Mouse (Mus musculus): ENCODE results near the gene Eif2s1. TPM values are rescaled to one million over a fixed set of nuclear protein-coding genes. Genes with fewer than 3 reads are reported as not detected.

The Eif2s1 gene
- total and polyA plus RNA-seq, 3 experiments, result 124 to 351 (median 196) TPM

- no peak overlapping the region for H3K9ac ChIP-seq (ENCODE audit: insufficient read depth, low read depth)
- no peak for DNase-seq (ENCODE audit: extremely low read depth)
- H3K27me3 ChIP-seq (replicated peaks), result no peaks in the 10 kb centered on the region
- no peak overlapping the region for H3K4me2 ChIP-seq (ENCODE audit: insufficient read depth, low read depth, poor library complexity, severe bottlenecking)
- dilution Hi-C loops (cut with MboI; ENCODE audit: extremely low pct_ligation_motif_present, extremely low pct_unique_long_range_greater_than_20kb, low sequenced_read_pairs), result no loop called here
- H3K36me3 ChIP-seq (replicated peaks in 1 of 2; ENCODE audit: control insufficient read depth in 1 of 2, insufficient read depth in 1 of 2, low read length in 1 of 2), result no peaks in the 10 kb centered on the region
- in situ Hi-C loops (cut with MboI; ENCODE audit: low pct_ligation_motif_present, low pct_unique_long_range_greater_than_20kb, low sequenced_read_pairs), result no loop called here
- no peak overlapping the region for H3K4me3 ChIP-seq (replicated peaks in 1 of 3; ENCODE audit: low read depth in 2 of 3, low read length in 2 of 3, poor library complexity in 1 of 3)
- no peak overlapping the region for H3K27ac ChIP-seq (ENCODE audit: insufficient read depth, low read depth)
- TF ChIP-seq KAT2A (IDR thresholded peaks at IDR 0.05; ENCODE audit: insufficient replicate concordance, low read length) (no peak), ELF1 (IDR thresholded peaks at IDR 0.05; ENCODE audit: low read depth, low read length) (no peak), MAFK (IDR thresholded peaks at IDR 0.05; ENCODE audit: insufficient replicate concordance, low read length) (no peak), JUN (IDR thresholded peaks at IDR 0.05; ENCODE audit: insufficient read depth, low read depth, low read length) (no peak)
- H3K79me2 ChIP-seq (replicated peaks; ENCODE audit: control insufficient read depth, extremely low read depth, insufficient read depth, poor library complexity, severe bottlenecking), result no peaks in the 10 kb centered on the region
- peaks cover 8 to 12% of the 10 kb centered on the region in 2 experiments for H3K4me1 ChIP-seq (ENCODE audit: control insufficient read depth in 1 of 2, insufficient read depth in 2 of 2)
- H3K9me3 ChIP-seq (replicated peaks; ENCODE audit: low read length), result no peaks in the 10 kb centered on the region
Measured at GRCm38 (mm10) chr12:78936494-78936893, 74.9 kb downstream of the Eif2s1 start.

Other genes with a start within 250 kb of the Eif2s1 start
- not detected in 2 replicates for gene Fam71d, start 170.3 kb upstream of the Eif2s1 start, total RNA-seq (2012; rRNA removed)
- not detected in 2 replicates for gene Fam71d, start 170.3 kb upstream of the Eif2s1 start, total RNA-seq (2014; rRNA removed)
- not detected in 2 replicates for gene Fam71d, start 170.3 kb upstream of the Eif2s1 start, polyA plus RNA-seq (2012; ENCODE audit: insufficient read length, low read depth)
- 9.9 and 10.3 TPM in 2 replicates for gene Mpp5, start 112.9 kb upstream of the Eif2s1 start, total RNA-seq (2012; rRNA removed)
- 14.2 and 17.1 TPM in 2 replicates for gene Mpp5, start 112.9 kb upstream of the Eif2s1 start, total RNA-seq (2014; rRNA removed)
- gene Mpp5, start 112.9 kb upstream of the Eif2s1 start, polyA plus RNA-seq (2012; ENCODE audit: insufficient read length, low read depth), result 11.0 and 13.6 TPM in 2 replicates
- gene Atp6v1d, start 181 bp upstream of the Eif2s1 start, total RNA-seq (2012; rRNA removed), result 28.4 and 30.0 TPM in 2 replicates
- 65.6 and 70.5 TPM in 2 replicates for gene Atp6v1d, start 181 bp upstream of the Eif2s1 start, total RNA-seq (2014; rRNA removed)
- 39.2 and 74.0 TPM in 2 replicates for gene Atp6v1d, start 181 bp upstream of the Eif2s1 start, polyA plus RNA-seq (2012; ENCODE audit: insufficient read length, low read depth)
- gene Plek2, start 45.1 kb downstream of the Eif2s1 start, total RNA-seq (2012; rRNA removed), result 0.85 and 1.1 TPM in 2 replicates
- gene Plek2, start 45.1 kb downstream of the Eif2s1 start, total RNA-seq (2014; rRNA removed), result not detected in 2 replicates
- gene Plek2, start 45.1 kb downstream of the Eif2s1 start, polyA plus RNA-seq (2012; ENCODE audit: insufficient read length, low read depth), result 0.30 TPM in 1 of 2 replicates, not detected in the other
- gene Tmem229b, start 145.8 kb downstream of the Eif2s1 start, total RNA-seq (2012; rRNA removed), result 41.7 and 45.0 TPM in 2 replicates
- gene Tmem229b, start 145.8 kb downstream of the Eif2s1 start, total RNA-seq (2014; rRNA removed), result 64.4 and 66.5 TPM in 2 replicates
- 125 and 129 TPM in 2 replicates for gene Tmem229b, start 145.8 kb downstream of the Eif2s1 start, polyA plus RNA-seq (2012; ENCODE audit: insufficient read length, low read depth)
- gene Plekhh1, start 167.3 kb downstream of the Eif2s1 start, total RNA-seq (2012; rRNA removed), result 0.92 and 1.9 TPM in 2 replicates
- 0.27 and 0.31 TPM in 2 replicates for gene Plekhh1, start 167.3 kb downstream of the Eif2s1 start, total RNA-seq (2014; rRNA removed)
- 0.69 and 0.75 TPM in 2 replicates for gene Plekhh1, start 167.3 kb downstream of the Eif2s1 start, polyA plus RNA-seq (2012; ENCODE audit: insufficient read length, low read depth)
- 12.8 and 13.0 TPM in 2 replicates for gene Pigh, start 227.8 kb downstream of the Eif2s1 start, total RNA-seq (2012; rRNA removed)
- 17.8 and 18.2 TPM in 2 replicates for gene Pigh, start 227.8 kb downstream of the Eif2s1 start, total RNA-seq (2014; rRNA removed)
- gene Pigh, start 227.8 kb downstream of the Eif2s1 start, polyA plus RNA-seq (2012; ENCODE audit: insufficient read length, low read depth), result 8.3 and 9.3 TPM in 2 replicates

Measured in CH12.LX (cell line).